Mouse (Mus musculus) ES-Bruce4 (cell line): ENCODE data around the gene Arntl2.

ENCODE experiments used
- CTCF ChIP-seq: IDR thresholded peaks from one replicate; pipeline ENCODE4 v1.8.1; 2011; ENCODE audit warnings: low read depth, low read length
- EP300 ChIP-seq: IDR thresholded peaks from 2 replicates; pipeline ENCODE4 v1.6.1; 2011; ENCODE audit warnings: low read depth, low read length; ENCODE audit not compliant: insufficient read depth
- POLR2A ChIP-seq: IDR thresholded peaks from one replicate; pipeline ENCODE4 v1.8.1; 2011; ENCODE audit warnings: low read length; ENCODE audit not compliant: insufficient read depth

- TF ChIP-seq CTCF (no peak), EP300 (no peak), POLR2A (no peak)
These were observed 17.2 kb downstream of the Arntl2 start for GRCm38 (mm10) chr6:146813007-146813406.
